Mouse (Mus musculus) gastrocnemius, postnatal 14 days (tissue): ENCODE data around the gene March8. TPM values are rescaled to one million over a fixed set of nuclear protein-coding genes. Genes with fewer than 3 reads are reported as not detected.

Experiments used
- DNase-seq: peaks from one replicate; pipeline ENCODE4 v3.0.0; 2021; ENCODE audit warnings: mixed read lengths
- intact Hi-C: fragments of 180-260 bp; cut with DNase I; formaldehyde crosslinking; loops from one replicate; pipeline ENCODE4 v1.15.1; 2025; ENCODE audit warnings: low total_unique reads
- total RNA-seq, 2 experiments: library from RNA; stranded (reverse); gene quantifications; 2 replicates each; pipeline ENCODE4 v1.2.3; 2021

March8 gene
- total RNA-seq, 2 experiments from 2014 or later: 20.8 to 28.3 TPM

- no peak for DNase-seq
- intact Hi-C loops: no loop called here
These were observed 32.0 kb downstream of the March8 start for GRCm38 (mm10) chr6:116369811-116370210.

- intact Hi-C loops: no loop called here
- DNase-seq: no peak
These were observed 32.6 kb downstream of the March8 start for GRCm38 (mm10) chr6:116370216-116370976.

GRCm38 (mm10) chr6:116371500-116371899 lies 33.7 kb downstream of the March8 start:
- no peak for DNase-seq
- intact Hi-C loops: no loop called here

DNA sequence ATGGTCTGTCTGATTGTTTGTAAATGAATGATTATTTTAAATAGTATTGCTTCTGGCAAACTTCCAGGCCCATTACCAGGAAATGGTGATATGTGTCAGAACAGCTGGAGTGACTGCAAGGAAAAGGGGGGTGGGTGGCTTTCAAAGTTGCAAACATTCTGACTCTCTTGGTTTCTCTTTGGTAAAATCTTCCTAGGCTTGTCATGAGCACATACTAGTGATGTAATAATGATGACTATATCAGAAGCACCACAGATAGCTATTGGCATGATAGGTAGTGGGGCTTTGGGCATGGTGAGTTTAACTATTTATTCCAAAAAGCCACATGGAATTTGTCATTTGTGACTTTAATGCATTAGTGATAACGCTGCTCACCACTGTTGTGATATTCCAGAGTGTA lies 36.3 kb downstream of the March8 start:
- intact Hi-C loops: no loop called here

DNA sequence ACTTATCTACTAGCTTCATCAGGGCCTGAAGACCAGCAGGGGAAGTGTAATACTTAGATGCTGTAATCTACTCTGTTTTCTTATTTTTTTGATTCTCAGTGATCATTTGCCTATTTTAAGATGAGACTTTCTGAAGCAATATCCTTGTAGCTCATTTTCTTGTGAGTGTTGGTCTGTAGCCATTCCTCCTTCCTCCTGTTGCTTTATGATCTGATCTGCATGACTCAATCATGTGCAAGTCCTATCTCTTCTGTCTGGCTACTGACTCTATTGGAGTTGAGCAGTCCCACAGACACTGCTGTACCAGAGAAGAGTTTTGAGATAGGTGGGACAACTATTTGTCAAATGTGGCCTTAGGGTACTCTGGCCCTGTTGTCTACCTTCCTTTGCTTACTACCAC lies 36.8 kb downstream of the March8 start:
- intact Hi-C loops: no loop called here
- DNase-seq: no peak

More for the DNA sequence above, 36.3 kb downstream of the March8 start:
- no peak for DNase-seq

DNA sequence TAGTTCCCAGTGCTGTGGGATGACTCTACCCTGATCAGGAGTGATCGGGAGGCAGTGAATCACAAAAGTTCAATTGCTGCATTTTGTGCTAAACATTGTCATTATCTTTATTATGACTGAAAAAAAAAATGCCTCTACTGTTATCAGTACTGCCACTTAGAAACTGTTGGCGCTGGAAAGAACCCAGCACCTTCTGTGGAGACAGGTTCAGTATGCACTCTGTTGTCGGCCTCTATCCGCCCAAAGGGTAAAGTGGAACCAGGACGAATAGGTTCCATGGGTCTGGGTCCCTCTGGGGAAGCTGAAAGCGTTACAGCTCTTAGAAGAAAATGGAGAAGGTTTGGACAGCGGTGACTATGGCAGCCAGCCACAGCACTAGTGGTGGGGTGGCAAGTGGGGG lies 41.1 kb downstream of the March8 start:
- no peak for DNase-seq
- intact Hi-C loops: no loop called here

GRCm38 (mm10) chr6:116380157-116380556 lies 42.3 kb downstream of the March8 start:
- intact Hi-C loops: no loop called here

DNA sequence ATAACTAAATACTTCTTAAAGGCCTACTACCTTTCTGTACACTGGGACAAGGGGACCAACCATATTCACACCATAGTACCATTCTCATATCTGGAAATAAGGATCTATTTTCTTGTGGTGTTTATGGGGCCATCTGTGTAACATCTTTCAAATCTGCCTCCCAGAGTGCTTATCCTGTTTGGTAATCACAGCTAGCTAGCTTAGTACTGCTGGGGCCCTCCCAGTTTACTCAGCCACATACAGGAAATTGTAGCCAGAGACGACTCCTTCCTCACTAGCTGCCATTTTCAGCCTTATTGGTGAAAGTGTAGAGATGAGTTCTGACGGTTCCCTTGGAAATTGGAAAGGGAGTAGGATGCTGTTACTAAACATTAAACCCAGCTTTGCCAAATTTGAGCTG lies 43.8 kb downstream of the March8 start:
- intact Hi-C loops: no loop called here

More at GRCm38 (mm10) chr6:116380157-116380556, 42.3 kb downstream of the March8 start:
- DNase-seq: no peak

DNA sequence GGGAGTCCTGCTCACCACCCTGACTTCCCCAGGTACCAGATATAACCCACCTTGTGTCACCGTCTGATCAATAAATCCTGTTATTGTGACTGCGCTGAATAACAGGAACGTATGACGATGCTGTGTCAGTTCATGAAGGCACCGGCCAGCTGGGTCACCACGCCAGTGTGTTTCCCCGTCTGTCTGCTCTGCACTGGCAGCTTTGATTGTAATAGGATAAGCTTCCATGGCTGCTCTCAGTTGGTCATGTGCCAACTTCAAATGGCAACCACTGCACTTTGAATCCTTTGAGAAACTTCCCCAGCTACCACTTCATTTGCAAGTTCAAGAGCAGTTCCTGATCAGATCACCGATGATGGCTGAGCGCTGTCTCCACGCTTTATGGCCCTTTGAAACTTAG lies 45.8 kb downstream of the March8 start:
- DNase-seq: no peak
- intact Hi-C loops: no loop called here

More for the DNA sequence above, 43.8 kb downstream of the March8 start:
- no peak for DNase-seq

DNA sequence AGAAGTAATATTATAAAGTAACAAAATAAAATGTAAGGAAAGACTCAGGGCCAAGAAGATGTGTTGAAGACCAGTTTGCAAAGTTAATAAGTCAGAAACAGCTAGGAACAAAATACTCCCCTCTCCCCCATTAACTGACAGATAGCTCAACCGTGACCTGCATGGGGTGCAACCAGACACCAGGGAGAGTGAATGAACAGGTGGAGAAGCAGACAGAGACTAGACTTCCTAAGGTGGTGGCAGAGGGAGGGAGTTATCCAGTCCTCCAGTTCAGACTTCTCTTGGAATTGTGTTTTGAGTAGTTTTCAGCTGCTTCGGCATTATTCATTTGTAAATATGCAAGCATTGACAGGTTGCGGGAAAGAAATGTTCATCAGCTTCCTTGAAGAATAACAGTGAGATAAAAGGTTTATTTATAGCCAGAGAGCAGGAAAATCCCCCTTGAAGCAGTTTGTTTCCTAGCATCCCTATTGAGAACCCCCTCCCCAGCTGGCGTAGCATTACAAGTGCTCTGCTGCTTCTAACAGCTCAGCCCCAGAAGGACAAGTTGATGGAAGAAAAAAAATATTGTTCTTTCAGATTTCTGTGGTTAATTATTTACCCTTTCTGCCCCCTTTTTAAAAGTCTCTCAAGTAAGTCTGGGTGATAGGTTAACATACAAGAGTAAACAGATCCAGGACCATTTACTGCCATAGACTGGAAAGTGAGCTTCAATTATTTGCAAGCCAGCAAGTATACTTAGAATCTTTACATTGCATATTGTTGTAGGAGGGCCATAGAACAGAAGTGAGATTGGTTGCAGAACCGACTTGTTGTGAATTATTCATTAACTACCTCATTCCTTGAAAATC lies 47.6 kb downstream of the March8 start:
- no peak for DNase-seq

GRCm38 (mm10) chr6:116386045-116386415 lies 48.2 kb downstream of the March8 start:
- intact Hi-C loops: no loop called here
- no peak for DNase-seq

More for the DNA sequence above, 47.6 kb downstream of the March8 start:
- intact Hi-C loops: no loop called here

- intact Hi-C loops: no loop called here
- no peak for DNase-seq
These were observed 48.7 kb downstream of the March8 start for GRCm38 (mm10) chr6:116386506-116386905.

GRCm38 (mm10) chr6:116388068-116388467 lies 50.2 kb downstream of the March8 start:
- intact Hi-C loops: no loop called here
- no peak for DNase-seq

DNA sequence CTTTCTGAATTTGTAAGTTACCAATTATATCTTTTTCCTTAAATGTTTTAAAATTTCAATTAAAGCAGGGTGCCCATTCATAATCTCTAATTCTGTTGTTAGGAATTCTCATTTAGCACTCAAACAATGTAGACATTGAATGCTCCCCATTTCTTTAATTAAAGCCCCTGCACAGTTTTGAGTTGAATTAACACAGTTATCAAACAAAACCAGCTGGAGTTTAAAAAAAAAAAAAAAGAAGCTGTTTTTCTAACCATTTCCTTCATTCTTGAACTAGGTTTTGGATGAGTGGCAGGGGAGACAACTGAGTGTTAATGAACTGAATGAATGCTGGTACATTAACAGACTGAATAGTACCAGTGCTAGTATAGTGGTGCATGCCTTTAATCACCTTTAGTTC lies 51.7 kb downstream of the March8 start:
- intact Hi-C loops: no loop called here
- DNase-seq: no peak

DNA sequence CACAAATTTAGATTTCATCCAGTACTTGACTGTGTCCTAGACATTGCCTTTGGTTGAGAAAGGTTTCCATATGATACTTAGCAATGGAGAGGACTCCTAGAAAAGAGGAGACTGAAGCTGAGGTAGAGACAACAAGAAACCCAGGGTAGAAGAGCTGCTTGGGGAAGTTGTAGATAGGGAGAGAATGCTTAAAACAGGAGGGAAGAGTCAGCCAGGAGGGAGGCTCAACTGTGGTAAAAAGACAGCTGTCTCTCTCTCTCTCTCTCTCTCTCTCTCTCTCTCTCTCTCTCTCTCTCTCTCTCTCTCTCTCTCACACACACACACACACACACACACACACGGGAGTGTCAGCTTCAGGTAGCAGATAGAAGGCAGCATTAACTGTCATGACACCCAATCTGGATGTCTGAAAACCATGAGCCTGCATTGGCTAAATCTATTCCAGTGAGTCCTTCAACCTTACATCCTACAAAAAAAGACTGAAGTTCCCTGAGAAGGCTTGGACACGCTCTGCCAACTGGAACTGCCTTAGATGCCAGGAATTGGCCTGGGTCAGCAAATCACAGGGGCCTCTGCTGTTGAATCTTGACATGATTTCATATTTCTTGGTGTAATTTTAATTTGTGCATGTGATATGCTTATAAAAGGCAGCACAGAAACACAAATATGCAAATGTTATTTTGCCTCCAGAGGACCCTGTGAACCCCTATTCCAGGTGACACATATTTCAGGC lies 57.3 kb downstream of the March8 start:
- intact Hi-C loops: no loop called here
- DNase-seq: no peak

GRCm38 (mm10) chr6:116397621-116398020 lies 59.8 kb downstream of the March8 start:
- intact Hi-C loops: no loop called here

GRCm38 (mm10) chr6:116398136-116398535 lies 60.3 kb downstream of the March8 start:
- DNase-seq: no peak
- intact Hi-C loops: no loop called here

More at GRCm38 (mm10) chr6:116397621-116398020, 59.8 kb downstream of the March8 start:
- no peak for DNase-seq

DNA sequence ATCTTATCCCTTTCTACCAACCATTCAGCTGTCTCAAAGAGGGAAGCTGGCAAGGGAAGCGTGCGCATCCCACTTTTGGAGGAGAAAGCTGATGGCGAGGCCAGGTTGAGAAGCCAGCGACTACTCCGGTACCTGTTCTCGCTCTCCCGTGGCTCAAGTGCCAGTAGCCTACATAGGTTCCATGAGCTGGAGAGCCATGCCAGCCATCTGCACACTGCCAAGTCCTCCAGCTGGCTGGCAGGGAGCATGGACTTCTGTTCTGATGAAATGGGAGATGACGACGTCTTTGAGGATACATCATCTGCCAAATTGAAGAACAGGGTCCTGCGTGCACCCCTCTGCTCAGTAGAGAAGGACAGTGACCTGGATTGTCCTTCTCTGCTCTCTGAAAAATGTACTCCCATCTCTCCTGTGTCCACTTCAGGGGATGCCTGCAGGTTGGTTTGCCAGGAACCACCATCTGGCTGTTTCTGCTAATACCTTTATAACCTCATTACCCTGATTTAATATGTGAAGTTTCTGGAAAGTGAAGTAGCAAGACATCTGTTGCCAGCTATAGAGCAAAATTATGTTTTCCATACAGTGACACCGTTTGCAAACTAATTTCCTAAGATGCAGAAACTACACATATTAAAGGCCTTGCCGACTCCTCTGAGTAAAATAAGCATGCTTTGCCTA lies 64.1 kb downstream of the March8 start:
- intact Hi-C loops: no loop called here
- no peak for DNase-seq

GRCm38 (mm10) chr6:116402426-116402825 lies 64.6 kb downstream of the March8 start:
- DNase-seq: no peak
- intact Hi-C loops: no loop called here
